Mouse (Mus musculus) mouse trophoblast stem cell (cell line): ENCODE data around the gene Gm21679.
"Not testable (repeated sequence)": the region's sequence is repeated elsewhere in the genome, so short reads cannot be mapped to it uniquely, and the experiment has no call there.

Source experiments
- in situ Hi-C, 2 experiments: fragments of 300-500 bp; cut with MseI, MboI; formaldehyde crosslinking; loops; 2 replicates in 1 of 2; 3 replicates in 1 of 2; pipeline ENCODE4 v1.15.1; 2025

The Gm21679 gene

GRCm38 (mm10) chrY:29683270-29683669 lies at the start of gene Gm21679:
Gene Gm21679, minus strand, starts transcription at chrY:29683370.
- in situ Hi-C loops = not testable (repeated sequence)
